Mouse (Mus musculus) hindbrain, embryonic 15.5 days (tissue): ENCODE measurements around the gene Zc2hc1c. TPM values are rescaled to one million over a fixed set of nuclear protein-coding genes. Genes with fewer than 3 reads are reported as not detected.

Source experiments
- ATAC-seq: fragments of 200-750 bp; cut with Nextera tagmentation; 2 replicates; pipeline ENCODE4 v1.8.0; 2017; ENCODE audit warnings: low read depth, moderate number of reproducible peaks, moderate TSS enrichment; ENCODE audit not compliant: low FRiP score
- H3K27ac ChIP-seq: fragments of 300-500 bp; sonication (generic); replicated peaks from 2 replicates; pipeline ENCODE4 v1.5.1; 2015; ENCODE audit warnings: mild to moderate bottlenecking, inconsistent platforms
- H3K27me3 ChIP-seq: fragments of 300-500 bp; sonication (generic); 2 replicates; pipeline ENCODE4 v1.6.1; 2015; ENCODE audit warnings: control low read depth, inconsistent platforms
- H3K36me3 ChIP-seq: fragments of 300-500 bp; sonication (generic); 2 replicates; pipeline ENCODE4 v1.6.1; 2015; ENCODE audit warnings: control low read depth, inconsistent platforms
- H3K4me1 ChIP-seq: fragments of 300-500 bp; sonication (generic); replicated peaks from 2 replicates; pipeline ENCODE4 v1.6.1; 2015; ENCODE audit warnings: control low read depth, inconsistent platforms
- H3K4me2 ChIP-seq: fragments of 300-500 bp; sonication (generic); 2 replicates; pipeline ENCODE4 v1.6.1; 2015; ENCODE audit warnings: moderate library complexity, mild to moderate bottlenecking, inconsistent platforms
- H3K4me3 ChIP-seq: fragments of 300-500 bp; sonication (generic); 2 replicates; pipeline ENCODE4 v1.5.1; 2015; ENCODE audit warnings: mild to moderate bottlenecking, inconsistent platforms
- H3K9ac ChIP-seq: fragments of 300-500 bp; sonication (generic); 2 replicates; pipeline ENCODE4 v1.6.1; 2015; ENCODE audit warnings: inconsistent platforms
- H3K9me3 ChIP-seq: fragments of 300-500 bp; sonication (generic); 2 replicates; pipeline ENCODE4 v1.6.1; 2016; ENCODE audit warnings: control low read depth, inconsistent platforms
- WGBS: fragments of 180-500 bp; shearing (Covaris S2); methylation state at CpG from one replicate; pipeline ENCODE4 v1.1.7; 2015; 5-methylcytosine and 5-hydroxymethylcytosine counted together
- microRNA-seq: library from miRNA; unstranded; fragments of <30 nt; microRNA quantifications from one replicate; pipeline ENCODE4, GENCODE M21; 2016
- polyA plus RNA-seq: library from polyadenylated mRNA; unstranded; fragments of >200 nt; fragmentation: Nextera tagmentation; extraction: Ambion mirVana; gene quantifications from 2 replicates; pipeline ENCODE4 v1.2.1, GENCODE M21; 2015

The Zc2hc1c gene
- polyA plus RNA-seq, 1 experiment from 2014 or later: 2.2 TPM

DNA sequence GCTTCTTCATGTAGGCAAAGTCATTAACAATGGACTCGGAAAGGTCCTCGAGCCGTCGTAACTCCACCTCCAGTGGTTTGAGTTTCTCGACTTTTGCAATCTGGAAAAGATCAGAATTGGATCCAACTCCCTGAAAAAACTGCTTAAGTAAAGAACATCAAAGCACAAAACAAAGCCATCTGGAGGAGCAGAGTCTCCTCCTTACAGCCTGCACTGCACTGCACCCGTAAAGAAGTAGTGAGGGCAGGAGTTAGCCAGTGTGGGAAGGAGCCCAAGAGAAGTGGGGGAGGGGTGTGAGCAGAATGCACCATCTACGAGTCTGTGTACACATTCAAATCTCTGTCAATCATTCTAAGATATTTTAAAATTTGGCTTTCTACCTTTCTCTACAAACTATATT lies 55.9 kb downstream of the Zc2hc1c start:
- no peak for ATAC-seq
- Histone ChIP-seq H3K9me3 (no peaks in the 10 kb centered on the region), H3K4me1 (peaks cover 7% of the 10 kb centered on the region), H3K9ac (no peak overlapping the region), H3K27ac (no peak overlapping the region), H3K36me3 (peaks cover 25% of the 10 kb centered on the region), H3K4me2 (no peak overlapping the region), H3K4me3 (no peak overlapping the region), H3K27me3 (no peaks in the 10 kb centered on the region)
- 78% methylated on average over 7 of the region's 7 CpGs for WGBS

GRCm38 (mm10) chr12:85345559-85345958 lies 57.2 kb downstream of the Zc2hc1c start:
- no peak overlapping the region for H3K9ac ChIP-seq
- no peaks in the 10 kb centered on the region for H3K9me3 ChIP-seq
- no peak overlapping the region for H3K4me3 ChIP-seq
- peaks cover 7% of the 10 kb centered on the region for H3K4me1 ChIP-seq
- no peak overlapping the region for H3K27ac ChIP-seq
- ATAC-seq: no peak
- peaks cover 30% of the 10 kb centered on the region for H3K36me3 ChIP-seq
- 94% methylated on average over 6 of the region's 6 CpGs for WGBS
- H3K4me2 ChIP-seq: no peak overlapping the region
- no peaks in the 10 kb centered on the region for H3K27me3 ChIP-seq

GRCm38 (mm10) chr12:85346374-85346773 lies 58.0 kb downstream of the Zc2hc1c start:
- peaks cover 30% of the 10 kb centered on the region for H3K36me3 ChIP-seq
- no peaks in the 10 kb centered on the region for H3K27me3 ChIP-seq
- no peak for ATAC-seq
- H3K27ac ChIP-seq: no peak overlapping the region
- no peak overlapping the region for H3K4me3 ChIP-seq
- peaks cover 2% of the 10 kb centered on the region for H3K4me1 ChIP-seq
- WGBS: 62% methylated on average over 3 of the region's 3 CpGs
- no peaks in the 10 kb centered on the region for H3K9me3 ChIP-seq
- no peak overlapping the region for H3K9ac ChIP-seq
- H3K4me2 ChIP-seq: no peak overlapping the region

GRCm38 (mm10) chr12:85347196-85347595 lies 58.8 kb downstream of the Zc2hc1c start:
- no peak overlapping the region for H3K9ac ChIP-seq
- no peaks in the 10 kb centered on the region for H3K27me3 ChIP-seq
- WGBS: 78% methylated on average over 3 of the region's 3 CpGs
- no peak for ATAC-seq
- no peaks in the 10 kb centered on the region for H3K9me3 ChIP-seq
- peaks cover 30% of the 10 kb centered on the region for H3K36me3 ChIP-seq
- no peaks in the 10 kb centered on the region for H3K4me1 ChIP-seq
- no peak overlapping the region for H3K4me2 ChIP-seq
- no peak overlapping the region for H3K27ac ChIP-seq
- no peak overlapping the region for H3K4me3 ChIP-seq

DNA sequence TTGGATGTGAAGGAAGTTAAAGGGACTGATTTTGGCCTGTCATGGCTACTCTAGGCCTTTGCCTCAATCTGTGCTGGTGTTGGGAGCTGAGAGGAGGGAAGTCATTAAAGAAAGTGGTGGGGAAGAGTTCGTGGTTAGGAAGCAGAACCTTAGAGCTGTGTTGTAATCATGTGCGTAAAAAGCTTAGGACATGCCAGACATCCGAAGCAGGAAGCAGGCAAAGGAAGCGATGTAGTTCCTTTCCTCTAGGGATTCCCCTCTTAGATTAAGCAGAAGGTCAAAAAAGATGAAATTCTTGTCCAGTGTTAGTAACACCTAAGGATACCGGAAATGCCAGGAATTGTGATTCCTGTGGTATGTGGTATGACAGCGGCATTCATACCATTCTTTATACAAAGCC lies 59.9 kb downstream of the Zc2hc1c start:
- H3K27ac ChIP-seq: no peak overlapping the region
- ATAC-seq: no peak
- H3K9ac ChIP-seq: no peak overlapping the region
- no peak overlapping the region for H3K4me3 ChIP-seq
- WGBS: 82% methylated on average over 6 of the region's 6 CpGs
- peaks cover 36% of the 10 kb centered on the region for H3K36me3 ChIP-seq
- no peak overlapping the region for H3K4me2 ChIP-seq
- H3K9me3 ChIP-seq: no peaks in the 10 kb centered on the region
- no peaks in the 10 kb centered on the region for H3K4me1 ChIP-seq
- H3K27me3 ChIP-seq: no peaks in the 10 kb centered on the region

Small RNA genes within 50 kb of the gene (microRNA-seq; reads per million reads assigned to microRNA genes)
- not detected for gene Mir6938

Other genes starting within 250 kb of the Zc2hc1c start
- 1.6 and 2.1 TPM in 2 replicates for gene Prox2, start 177.8 kb upstream of the Zc2hc1c start, polyA plus RNA-seq
- 113 and 115 TPM in 2 replicates for gene Dlst, start 177.8 kb upstream of the Zc2hc1c start, polyA plus RNA-seq
- 32.9 and 35.7 TPM in 2 replicates for gene Rps6kl1, start 137.3 kb upstream of the Zc2hc1c start, polyA plus RNA-seq
- gene Pgf, start 110.8 kb upstream of the Zc2hc1c start, polyA plus RNA-seq: 8.7 and 8.9 TPM in 2 replicates
- 75.1 and 79.6 TPM in 2 replicates for gene Eif2b2, start 69.1 kb upstream of the Zc2hc1c start, polyA plus RNA-seq
- 7.9 and 8.4 TPM in 2 replicates for gene Mlh3, start 18.0 kb upstream of the Zc2hc1c start, polyA plus RNA-seq
- 51.3 and 56.1 TPM in 2 replicates for gene Acyp1, start 153 bp upstream of the Zc2hc1c start, polyA plus RNA-seq
- gene Nek9, start 50.8 kb downstream of the Zc2hc1c start, polyA plus RNA-seq: 12.4 TPM in 2 replicates
- gene Tmed10, start 86.3 kb downstream of the Zc2hc1c start, polyA plus RNA-seq: 186 and 195 TPM in 2 replicates
- gene Fos, start 185.3 kb downstream of the Zc2hc1c start, polyA plus RNA-seq: 2.6 and 4.0 TPM in 2 replicates